In the genomic region with DNA sequence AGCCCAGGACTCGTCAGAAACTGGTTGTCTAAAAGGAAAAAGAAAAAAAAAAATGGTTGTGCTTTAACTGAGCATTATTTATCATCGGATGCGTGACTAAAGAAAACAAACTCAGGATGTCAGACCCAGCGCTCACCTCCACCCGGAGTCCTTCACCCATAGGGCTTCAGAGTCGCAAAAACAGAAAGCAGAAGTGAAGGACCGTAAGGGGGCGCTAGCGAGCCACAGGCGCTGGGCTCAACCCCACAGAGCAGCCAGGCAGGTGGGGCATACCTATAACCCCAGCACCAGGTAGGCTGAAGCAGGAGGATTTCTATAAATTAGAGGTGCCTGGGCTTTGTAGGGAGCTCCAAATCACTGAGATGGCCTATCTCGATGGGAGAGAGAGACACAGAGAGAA, we compare ENCODE assay signal across 8 mouse cellular contexts. TPM values are rescaled to one million over a fixed set of nuclear protein-coding genes. Genes with fewer than 3 reads are reported as not detected.
DNase-seq lines count a peak whose midpoint lies in the region.

No protein-coding gene starts in this region.

- peak; percentile 28 for DNase-seq in gastrocnemius, adult 18-20 months (ENCODE audit: low spot score)
- no peak for DNase-seq in gastrocnemius, postnatal 14 days
- DNase-seq in thymus, postnatal 4 days = peak; percentile 41
- no peak for DNase-seq in thymus, postnatal 14 days
- DNase-seq in kidney, postnatal 14 days = peak; percentile 38
- DNase-seq in ovary, postnatal 10 days (ENCODE audit: low spot score) = no peak
- DNase-seq in frontal cortex, postnatal 14 days (ENCODE audit: low spot score in 2 of 2) = no peak
- DNase-seq in layer of hippocampus, postnatal 36 days = no peak

- intact Hi-C loops in gastrocnemius, postnatal 14 days (cut with DNase I; ENCODE audit: low total_unique reads) = no loop called here

RNA-seq across cellular contexts. Expression of gene Dnajc11, which starts 32.1 kb away (rescaled TPM):
- 10 to 100 TPM; 47.9 to 52.6 TPM for total RNA-seq in gastrocnemius, adult 18-20 months (2021)
- 10 to 100 TPM; 66.1 to 75.2 TPM for total RNA-seq in gastrocnemius, postnatal 14 days (2021)
- 10 to 100 TPM; 62.0 to 63.1 TPM for total RNA-seq in layer of hippocampus, postnatal 36 days (2021)

RNA-seq across cellular contexts. Expression of gene Camta1, which starts 39.7 kb away (rescaled TPM):
- 100 to 1,000 TPM in 1 of 2 experiments, 10 to 100 TPM in 1; 99.5 to 122 TPM for total RNA-seq in gastrocnemius, adult 18-20 months (2021)
- total RNA-seq in gastrocnemius, postnatal 14 days (2021) = 10 to 100 TPM; 66.1 to 84.1 TPM
- 100 to 1,000 TPM; 279 to 294 TPM for total RNA-seq in layer of hippocampus, postnatal 36 days (2021)

Comparison
In these comparisons a context has a peak if more than half of its experiments do, and no peak if none do; other contexts are left out.
1. DNase-seq: peak in gastrocnemius, adult 18-20 months (single experiment), thymus, postnatal 4 days (single experiment) and kidney, postnatal 14 days (single experiment); none in gastrocnemius, postnatal 14 days (single experiment), thymus, postnatal 14 days (single experiment), ovary, postnatal 10 days (single experiment), frontal cortex, postnatal 14 days (0 of 2) and layer of hippocampus, postnatal 36 days (0 of 2).